Mouse (Mus musculus): ENCODE measurements around the gene Mkrn2os.

Mkrn2os gene

GRCm38 (mm10) chr6:115582328-115583115 lies 9.9 kb downstream of the Mkrn2os start:
- DNase-seq = no peak

DNA sequence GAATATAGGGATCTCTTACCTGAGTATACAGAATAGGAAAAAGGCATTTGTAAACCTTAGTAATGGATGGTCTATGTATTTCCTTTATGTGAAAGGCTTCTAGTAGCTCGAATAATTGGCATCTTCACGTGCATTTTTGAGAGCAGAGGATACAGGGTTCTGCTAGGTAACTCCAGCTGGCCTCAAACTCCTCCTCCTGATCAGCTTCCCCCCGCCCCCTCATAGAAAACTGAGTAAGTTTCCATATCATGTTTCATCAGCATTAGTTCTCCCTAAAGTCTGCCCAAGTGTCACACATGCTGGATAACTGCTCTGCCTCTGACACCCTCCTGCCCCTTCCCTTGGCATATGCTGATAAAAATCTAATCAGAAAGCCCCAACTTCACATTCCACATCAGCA lies 11.6 kb downstream of the Mkrn2os start:
- no peak for DNase-seq

DNA sequence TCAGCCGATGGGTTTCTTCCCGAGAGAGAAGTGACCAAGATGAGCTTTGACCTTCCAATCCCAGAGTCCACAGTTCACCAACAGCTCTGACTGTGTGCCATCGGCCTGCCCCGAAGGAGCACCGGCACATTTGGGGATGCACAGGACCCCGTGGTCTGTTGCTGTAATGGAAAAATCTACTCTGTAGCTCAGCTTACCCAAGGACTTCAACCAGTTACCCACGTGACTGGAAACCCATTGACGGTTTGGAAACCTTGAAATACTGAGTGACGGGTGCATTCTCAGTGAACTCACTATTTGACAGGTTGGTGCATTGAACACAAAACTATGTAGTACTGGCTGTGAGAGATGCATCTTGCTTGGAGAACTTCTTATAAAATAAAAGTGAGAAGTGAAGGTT lies 14.4 kb downstream of the Mkrn2os start:
- no peak for DNase-seq

GRCm38 (mm10) chr6:115577407-115577806 lies 15.0 kb downstream of the Mkrn2os start:
- no peak for DNase-seq

DNA sequence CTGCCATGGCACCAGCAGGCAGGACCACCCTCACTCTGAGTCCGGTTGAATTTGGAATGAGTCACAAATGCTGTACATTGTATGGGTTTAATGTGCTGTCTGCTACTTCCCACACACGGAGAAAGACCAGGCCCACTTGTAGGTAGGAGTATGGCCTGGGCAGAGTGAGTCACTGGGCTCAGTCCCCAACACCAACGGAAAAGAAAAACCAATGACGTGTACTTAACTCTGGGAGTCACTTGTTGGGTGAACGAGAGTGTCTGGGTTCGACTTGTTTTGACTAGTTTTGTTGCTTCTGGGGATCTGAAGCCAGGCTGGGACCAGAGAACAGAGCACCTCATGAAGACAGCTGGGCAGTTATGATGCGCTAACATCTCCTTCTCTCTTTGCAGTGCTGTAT lies 18.2 kb downstream of the Mkrn2os start:
- no peak for DNase-seq

DNA sequence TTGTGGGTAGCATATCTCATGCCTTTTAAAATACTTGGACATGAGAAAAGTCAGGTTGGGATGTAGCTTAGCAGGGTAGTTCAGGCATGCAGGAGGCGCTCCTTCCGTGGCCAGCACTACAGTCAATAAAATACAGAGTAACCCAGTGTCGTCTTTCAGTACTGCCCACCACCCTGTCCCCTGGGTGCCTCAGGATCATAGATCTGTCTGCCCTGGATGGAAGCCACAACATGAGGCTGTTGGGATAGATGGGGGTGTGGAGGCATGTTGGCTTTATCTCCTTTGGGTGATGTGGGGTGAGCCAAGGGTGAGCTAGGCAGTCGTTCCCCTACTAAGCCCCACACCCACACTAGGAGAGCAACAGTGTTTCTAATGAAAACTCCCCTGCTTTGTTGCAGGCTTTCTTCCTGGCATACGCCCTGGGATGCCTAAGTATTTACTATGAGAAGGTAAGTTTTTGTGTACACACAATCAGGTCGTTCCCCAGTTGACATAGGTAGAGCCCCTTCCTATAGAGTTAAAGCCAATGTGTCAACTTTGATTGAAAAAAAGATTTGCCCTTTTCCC lies 26.8 kb downstream of the Mkrn2os start:
- no peak for DNase-seq

DNA sequence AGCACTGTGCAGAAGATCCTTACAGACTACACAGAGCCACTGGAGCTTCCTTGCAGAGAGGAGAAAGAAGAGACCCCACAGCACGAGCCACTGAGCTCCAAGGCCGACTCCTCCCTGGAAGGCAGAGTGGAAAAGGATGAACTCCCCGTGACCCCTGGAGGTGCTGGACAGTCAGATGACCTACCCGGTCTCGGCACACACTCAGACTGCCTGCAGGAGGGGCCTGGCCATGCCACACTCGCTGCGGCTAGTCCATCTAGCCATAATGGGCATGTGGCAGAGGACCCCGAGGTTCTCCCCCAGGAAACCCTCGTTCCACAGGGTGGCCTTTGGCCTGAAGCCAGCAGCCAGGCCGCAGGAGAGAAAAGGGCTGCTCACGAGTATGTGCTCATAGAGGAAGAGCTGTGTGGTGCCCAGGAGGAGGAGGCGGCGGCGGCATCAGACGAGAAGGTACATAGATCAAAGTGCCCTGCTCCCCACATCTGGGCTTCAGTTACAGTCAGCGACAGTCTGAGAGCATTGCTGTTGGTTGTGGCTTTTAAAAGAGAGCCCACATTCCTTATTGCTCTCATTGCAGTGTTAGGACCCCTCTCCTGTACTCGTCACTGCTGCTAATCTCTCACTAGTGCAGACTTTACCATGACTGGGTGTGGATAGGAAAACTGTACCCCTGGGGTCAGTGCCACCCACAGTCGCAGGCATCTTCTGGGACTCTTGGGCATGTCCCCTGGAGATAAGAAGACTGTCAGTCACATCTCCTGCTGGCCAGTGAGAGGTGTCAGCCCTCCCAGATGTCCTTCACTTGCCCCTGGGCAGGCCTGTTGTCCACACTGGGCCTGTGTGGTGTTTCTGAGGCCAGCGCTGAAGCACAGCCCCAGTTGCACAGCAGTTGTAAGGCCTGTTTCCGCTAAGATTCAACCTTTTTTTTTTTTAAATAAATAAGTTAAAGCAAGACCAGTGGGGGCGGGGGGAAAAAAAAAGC lies 32.4 kb downstream of the Mkrn2os start:
- DNase-seq = no peak

DNA sequence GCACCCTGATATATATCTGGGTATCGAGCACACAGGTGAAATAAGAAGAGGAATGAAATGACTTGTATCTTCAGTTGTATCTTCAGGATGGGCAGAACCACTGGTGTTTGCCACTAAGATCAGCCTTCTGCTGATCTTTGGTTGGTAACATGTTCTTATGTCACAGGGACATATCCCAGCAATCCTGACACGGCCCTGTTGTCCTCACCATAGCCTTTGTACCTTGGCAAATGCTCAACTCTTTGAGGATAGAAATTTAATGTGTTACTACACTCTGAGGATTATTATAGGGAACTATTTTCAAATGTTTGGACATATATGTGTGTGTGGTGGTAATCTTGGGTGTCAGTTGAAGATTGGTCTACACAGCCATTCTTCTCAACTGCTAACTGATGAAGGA lies 34.2 kb downstream of the Mkrn2os start:
- no peak for DNase-seq

DNA sequence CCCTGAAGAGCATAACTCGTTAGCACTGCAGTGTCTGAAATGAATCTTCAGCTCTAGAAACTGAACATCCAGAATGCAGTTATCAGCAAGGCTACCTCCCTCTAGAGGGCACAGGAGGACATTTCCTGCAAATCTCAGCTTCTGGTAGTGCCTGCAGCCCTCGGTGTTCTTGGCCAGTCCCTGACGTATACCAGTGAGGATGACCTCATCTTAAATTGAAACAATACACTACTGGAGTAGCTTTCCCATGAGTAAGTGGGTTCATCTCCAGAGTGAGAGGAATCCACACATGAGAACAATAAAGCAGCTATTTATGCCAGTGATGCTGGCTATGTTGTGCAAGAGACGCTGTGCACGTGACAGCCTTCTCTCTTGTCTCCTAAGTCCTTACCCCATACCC lies 36.9 kb downstream of the Mkrn2os start:
- no peak for DNase-seq

- DNase-seq = peak in 1 of 2 experiments; percentile 31
These were observed 46.1 kb downstream of the Mkrn2os start for GRCm38 (mm10) chr6:115546276-115546675.

DNA sequence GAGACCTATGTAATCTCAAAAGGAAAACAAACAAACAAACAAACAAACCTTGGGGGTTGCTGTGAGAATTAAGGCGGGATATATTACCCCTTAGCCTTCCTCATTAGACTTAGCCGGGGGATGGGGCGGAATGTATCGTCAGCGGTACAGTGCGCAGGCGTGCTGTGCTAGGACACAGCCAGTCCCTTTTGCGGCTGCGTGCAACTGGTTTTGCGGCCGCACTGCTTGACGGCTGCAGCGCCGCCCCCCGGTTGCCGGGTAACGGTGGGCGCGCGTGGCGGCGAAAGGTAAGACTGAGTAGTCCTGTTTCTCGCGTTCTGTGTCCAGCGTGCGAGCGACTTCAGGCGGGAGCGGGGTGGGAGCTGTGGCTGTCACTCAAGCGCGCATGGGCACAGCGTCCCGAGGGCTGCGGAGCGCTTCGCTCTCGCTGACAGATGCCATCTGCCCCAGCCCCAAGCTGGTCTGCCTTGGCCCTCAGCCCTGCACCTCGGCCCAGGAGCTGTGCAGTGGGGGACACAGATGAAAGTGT lies 47.9 kb downstream of the Mkrn2os start, which contains the start of gene Tsen2:
Gene Tsen2, plus strand, starts transcription at position 223 of the 529 bp plus-strand sequence.
- peak; percentile 90 to 97 for DNase-seq

DNA sequence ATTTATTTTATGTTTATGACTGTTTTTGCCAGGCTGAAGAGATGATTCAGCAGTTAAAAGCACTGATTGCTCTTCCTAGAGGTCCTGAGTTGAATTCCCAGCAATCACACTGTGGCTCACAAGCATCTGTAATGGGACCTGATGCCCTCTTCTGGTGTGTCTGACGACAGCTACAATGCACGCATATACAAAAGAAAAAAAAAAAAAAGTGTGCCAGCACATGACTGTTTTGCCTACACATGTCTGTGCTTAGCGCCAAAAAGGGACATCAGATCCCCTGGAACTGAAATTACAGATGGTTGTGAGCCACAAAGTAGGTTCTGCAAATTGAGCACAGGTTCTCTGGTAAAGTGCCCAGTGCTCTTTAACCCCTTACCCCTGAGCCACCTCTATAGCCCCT lies 50.0 kb downstream of the Mkrn2os start:
- no peak for DNase-seq

- DNase-seq = no peak
These were observed 50.6 kb downstream of the Mkrn2os start for GRCm38 (mm10) chr6:115541676-115542275.

- DNase-seq = peak; percentile 45 to 65
These were observed 53.5 kb downstream of the Mkrn2os start for GRCm38 (mm10) chr6:115538645-115539429.

- DNase-seq = no peak
These were observed 56.2 kb downstream of the Mkrn2os start for GRCm38 (mm10) chr6:115536169-115536568.

DNA sequence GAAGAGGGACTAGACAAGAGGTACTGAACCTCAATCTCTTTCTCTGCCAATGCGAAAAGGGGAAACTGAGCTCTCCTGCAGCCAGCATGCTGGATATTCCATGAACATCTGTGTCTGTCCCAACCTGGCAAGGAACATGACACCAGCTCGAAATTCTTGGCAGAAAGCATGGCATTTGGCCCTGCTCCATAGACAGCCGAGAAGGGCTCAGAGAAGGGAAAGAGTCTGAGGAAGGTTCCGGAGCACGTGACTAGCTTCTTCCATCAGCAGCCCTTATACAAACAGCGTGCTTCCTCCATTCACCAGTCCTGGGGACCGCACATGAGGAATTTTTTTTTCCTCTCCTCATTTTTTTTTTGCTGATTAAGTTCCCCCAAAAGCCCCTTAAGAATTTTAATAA lies 57.8 kb downstream of the Mkrn2os start:
- DNase-seq = no peak

Measured in spleen, adult 18-20 months (tissue).